Mouse (Mus musculus): ENCODE measurements around the gene Sgpl1. TPM values are rescaled to one million over a fixed set of nuclear protein-coding genes. Genes with fewer than 3 reads are reported as not detected.

Sgpl1 gene
- total RNA-seq, 2 experiments from 2014 or later = 11.3 to 14.6 TPM

- intact Hi-C loops (cut with DNase I; ENCODE audit: low total_unique reads) = no loop called here
- DNase-seq = no peak
These were observed 43.9 kb downstream of the Sgpl1 start for GRCm38 (mm10) chr10:61103564-61104114.

GRCm38 (mm10) chr10:61091866-61092265 is 55.6 kb downstream of the Sgpl1 start:
- DNase-seq = no peak
- intact Hi-C loops (cut with DNase I; ENCODE audit: low total_unique reads) = no loop called here

GRCm38 (mm10) chr10:61089170-61090142 is 58.0 kb downstream of the Sgpl1 start, which contains the start of gene Pcbd1:
Gene Pcbd1, plus strand, starts transcription at chr10:61089331.
- intact Hi-C loops (cut with DNase I; ENCODE audit: low total_unique reads) = no loop called here
- no peak for DNase-seq

- DNase-seq = no peak
- intact Hi-C loops (cut with DNase I; ENCODE audit: low total_unique reads) = no loop called here
These were observed 59.0 kb downstream of the Sgpl1 start for GRCm38 (mm10) chr10:61088468-61088867.

- intact Hi-C loops (cut with DNase I; ENCODE audit: low total_unique reads) = no loop called here
- DNase-seq = peak; percentile 47
These were observed 61.0 kb downstream of the Sgpl1 start for GRCm38 (mm10) chr10:61086502-61086901.

GRCm38 (mm10) chr10:61085364-61085763 is 62.1 kb downstream of the Sgpl1 start:
- DNase-seq = no peak
- intact Hi-C loops (cut with DNase I; ENCODE audit: low total_unique reads) = no loop called here

- intact Hi-C loops (cut with DNase I; ENCODE audit: low total_unique reads) = no loop called here
These were observed 66.6 kb downstream of the Sgpl1 start for GRCm38 (mm10) chr10:61080931-61081255.

GRCm38 (mm10) chr10:61080227-61080930 is 67.1 kb downstream of the Sgpl1 start:
- DNase-seq = peak; percentile 37
- intact Hi-C loops (cut with DNase I; ENCODE audit: low total_unique reads) = no loop called here

More at GRCm38 (mm10) chr10:61080931-61081255, 66.6 kb downstream of the Sgpl1 start:
- DNase-seq = no peak

GRCm38 (mm10) chr10:61075607-61076006 is 71.9 kb downstream of the Sgpl1 start:
- DNase-seq = no peak
- intact Hi-C loops (cut with DNase I; ENCODE audit: low total_unique reads) = no loop called here

- DNase-seq = no peak
- intact Hi-C loops (cut with DNase I; ENCODE audit: low total_unique reads) = loop anchor here (5.0 kb wide), 1 partner anchor 297 kb away; no protein-coding TSS in a partner anchor
These were observed 72.9 kb downstream of the Sgpl1 start for GRCm38 (mm10) chr10:61074643-61075042.

GRCm38 (mm10) chr10:61072324-61072723 is 75.2 kb downstream of the Sgpl1 start:
- intact Hi-C loops (cut with DNase I; ENCODE audit: low total_unique reads) = loop anchor here (5.0 kb wide), 1 partner anchor 295 kb away; no protein-coding TSS in a partner anchor
- DNase-seq = no peak

GRCm38 (mm10) chr10:61069248-61069647 is 78.3 kb downstream of the Sgpl1 start:
- DNase-seq = no peak
- intact Hi-C loops (cut with DNase I; ENCODE audit: low total_unique reads) = no loop called here

GRCm38 (mm10) chr10:61068436-61069192 is 78.9 kb downstream of the Sgpl1 start:
- intact Hi-C loops (cut with DNase I; ENCODE audit: low total_unique reads) = no loop called here
- DNase-seq = peak; percentile 36

GRCm38 (mm10) chr10:61065287-61066005 is 82.1 kb downstream of the Sgpl1 start:
- intact Hi-C loops (cut with DNase I; ENCODE audit: low total_unique reads) = no loop called here
- no peak for DNase-seq

GRCm38 (mm10) chr10:61064635-61065034 is 82.9 kb downstream of the Sgpl1 start:
- DNase-seq = peak; percentile 27
- intact Hi-C loops (cut with DNase I; ENCODE audit: low total_unique reads) = no loop called here

GRCm38 (mm10) chr10:61063271-61063864 is 84.1 kb downstream of the Sgpl1 start:
- intact Hi-C loops (cut with DNase I; ENCODE audit: low total_unique reads) = no loop called here

GRCm38 (mm10) chr10:61059543-61060110 is 87.9 kb downstream of the Sgpl1 start:
- no peak for DNase-seq
- intact Hi-C loops (cut with DNase I; ENCODE audit: low total_unique reads) = no loop called here

More at GRCm38 (mm10) chr10:61063271-61063864, 84.1 kb downstream of the Sgpl1 start:
- no peak for DNase-seq

GRCm38 (mm10) chr10:61059101-61059500 is 88.4 kb downstream of the Sgpl1 start:
- DNase-seq = no peak
- intact Hi-C loops (cut with DNase I; ENCODE audit: low total_unique reads) = no loop called here

Measured in gastrocnemius, postnatal 14 days (tissue).